Mouse (Mus musculus): ENCODE measurements at regions not wholly inside any gene's neighbourhood (a gene's known extent, or its start where the extent isn't known, plus 50 kb on each side); places are given as distances from the start of the nearest gene placed in this dataset.

- no peak for DNase-seq (ENCODE audit: low spot score)
These were observed 229.5 kb downstream of the 4933412E24Rik start for GRCm38 (mm10) chr15:59786706-59787425.

GRCm38 (mm10) chr15:59785981-59786380, 230.4 kb downstream of the 4933412E24Rik start:
- no peak for DNase-seq (ENCODE audit: low spot score)

- DNase-seq (ENCODE audit: low spot score): no peak
These were observed 231.9 kb downstream of the 4933412E24Rik start for GRCm38 (mm10) chr15:59784556-59784929.

- no peak for DNase-seq (ENCODE audit: low spot score)
These were observed 232.4 kb downstream of the 4933412E24Rik start for GRCm38 (mm10) chr15:59783782-59784555.

- no peak for DNase-seq (ENCODE audit: low spot score)
These were observed 233.0 kb downstream of the 4933412E24Rik start for GRCm38 (mm10) chr15:59783393-59783781.

GRCm38 (mm10) chr15:59780506-59780905, 235.9 kb downstream of the 4933412E24Rik start:
- DNase-seq (ENCODE audit: low spot score): no peak

GRCm38 (mm10) chr15:59777307-59777871, 239.0 kb downstream of the 4933412E24Rik start:
- peak; percentile 86 for DNase-seq (ENCODE audit: low spot score)

- peak; percentile 55 for DNase-seq (ENCODE audit: low spot score)
These were observed 240.6 kb downstream of the 4933412E24Rik start for GRCm38 (mm10) chr15:59775781-59776180.

- DNase-seq (ENCODE audit: low spot score): no peak
These were observed 242.4 kb downstream of the 4933412E24Rik start for GRCm38 (mm10) chr15:59773983-59774382.

- no peak for DNase-seq (ENCODE audit: low spot score)
These were observed 243.8 kb downstream of the 4933412E24Rik start for GRCm38 (mm10) chr15:59772595-59772994.

GRCm38 (mm10) chr15:59762061-59762460, 254.4 kb downstream of the 4933412E24Rik start:
- no peak for DNase-seq (ENCODE audit: low spot score)

- DNase-seq (ENCODE audit: low spot score): no peak
These were observed 255.9 kb downstream of the 4933412E24Rik start for GRCm38 (mm10) chr15:59760490-59760889.

- peak; percentile 39 for DNase-seq (ENCODE audit: low spot score)
These were observed 256.8 kb downstream of the 4933412E24Rik start for GRCm38 (mm10) chr15:59759566-59759965.

GRCm38 (mm10) chr15:59758971-59759370, 257.4 kb downstream of the 4933412E24Rik start:
- DNase-seq (ENCODE audit: low spot score): no peak

- DNase-seq (ENCODE audit: low spot score): no peak
These were observed 260.3 kb downstream of the 4933412E24Rik start for GRCm38 (mm10) chr15:59756141-59756540.

GRCm38 (mm10) chr15:59754906-59755305, 261.5 kb downstream of the 4933412E24Rik start:
- no peak for DNase-seq (ENCODE audit: low spot score)

GRCm38 (mm10) chr15:59752277-59752676, 264.1 kb downstream of the 4933412E24Rik start:
- DNase-seq (ENCODE audit: low spot score): no peak

- no peak for DNase-seq (ENCODE audit: low spot score)
These were observed 270.1 kb downstream of the 4933412E24Rik start for GRCm38 (mm10) chr15:59746290-59746689.

GRCm38 (mm10) chr15:59744411-59744931, 271.9 kb downstream of the 4933412E24Rik start:
- no peak for DNase-seq (ENCODE audit: low spot score)

GRCm38 (mm10) chr15:59739197-59739596, 277.2 kb downstream of the 4933412E24Rik start:
- DNase-seq (ENCODE audit: low spot score): no peak

- no peak for DNase-seq (ENCODE audit: low spot score)
These were observed 279.2 kb downstream of the 4933412E24Rik start for GRCm38 (mm10) chr15:59737247-59737646.

- DNase-seq (ENCODE audit: low spot score): no peak
These were observed 282.0 kb downstream of the 4933412E24Rik start for GRCm38 (mm10) chr15:59734376-59734775.

GRCm38 (mm10) chr15:59733932-59734331, 282.5 kb downstream of the 4933412E24Rik start:
- no peak for DNase-seq (ENCODE audit: low spot score)

All from ovary, adult 18-20 months (tissue).